Mouse (Mus musculus): Measurements from ENCODE around the gene Fank1. TPM values are rescaled to one million over a fixed set of nuclear protein-coding genes. Genes with fewer than 3 reads are reported as not detected.
A peak's percentile ranks its signal among the peaks of the same experiment; 100 is the strongest.

Gene Fank1
- polyA plus RNA-seq, 2 experiments = 0.04 TPM; not detected in 1

GRCm38 (mm10) chr7:133823751-133824150, 47.1 kb downstream of the Fank1 start:
- no peak overlapping the region for H3K4me2 ChIP-seq (ENCODE audit: low read depth)
- no peak overlapping the region for H3K9ac ChIP-seq (replicated peaks)
- H3K27ac ChIP-seq = no peak overlapping the region
- H3K36me3 ChIP-seq (replicated peaks; ENCODE audit: control insufficient read depth, insufficient read depth, low read depth) = no peaks in the 10 kb centered on the region
- DNase-seq (ENCODE audit: low read depth in 3 of 3, low spot score in 3 of 3) (no peak), ATAC-seq (ENCODE audit: insufficient read depth) (no peak)
- H3K27me3 ChIP-seq (ENCODE audit: control insufficient read depth, insufficient read depth, low read length) = no peaks in the 10 kb centered on the region
- H3K9me3 ChIP-seq (ENCODE audit: control insufficient read depth, low read length) = no peaks in the 10 kb centered on the region
- peak; percentile 54 for TF ChIP-seq CTCF (IDR thresholded peaks at IDR 0.05; ENCODE audit: low read depth)
- no peak for TF ChIP-seq EP300 (IDR thresholded peaks at IDR 0.05; ENCODE audit: low read depth)
- 67% methylated on average over 6 of the region's 6 CpGs for WGBS (ENCODE audit: insufficient replicate concordance)
- H3K4me1 ChIP-seq (replicated peaks; ENCODE audit: control insufficient read depth in 2 of 2, insufficient read depth in 2 of 2, low read length in 1 of 2) = no peaks in the 10 kb centered on the region
- H3K4me3 ChIP-seq (ENCODE audit: insufficient read depth in 1 of 2, low read depth in 2 of 2, low read length in 2 of 2) = no peak overlapping the region

- H3K27ac ChIP-seq = no peak overlapping the region
- no peaks in the 10 kb centered on the region for H3K36me3 ChIP-seq (replicated peaks; ENCODE audit: control insufficient read depth, insufficient read depth, low read depth)
- H3K27me3 ChIP-seq (ENCODE audit: control insufficient read depth, insufficient read depth, low read length) = no peaks in the 10 kb centered on the region
- no peak overlapping the region for H3K4me3 ChIP-seq (ENCODE audit: insufficient read depth in 1 of 2, low read depth in 2 of 2, low read length in 2 of 2)
- no peak for ATAC-seq (ENCODE audit: insufficient read depth)
- 53% methylated on average over 2 of the region's 2 CpGs for WGBS (ENCODE audit: insufficient replicate concordance)
- H3K9me3 ChIP-seq (ENCODE audit: control insufficient read depth, low read length) = no peaks in the 10 kb centered on the region
- no peaks in the 10 kb centered on the region for H3K4me1 ChIP-seq (replicated peaks; ENCODE audit: control insufficient read depth in 2 of 2, insufficient read depth in 2 of 2, low read length in 1 of 2)
- no peak overlapping the region for H3K9ac ChIP-seq (replicated peaks)
- no peak overlapping the region for H3K4me2 ChIP-seq (ENCODE audit: low read depth)
- TF ChIP-seq EP300 (IDR thresholded peaks at IDR 0.05; ENCODE audit: low read depth) (no peak), CTCF (IDR thresholded peaks at IDR 0.05; ENCODE audit: low read depth) (peak; percentile 64)
- peak in 2 of 3 experiments; percentile 4 to 6 for DNase-seq (ENCODE audit: low read depth in 3 of 3, low spot score in 3 of 3)
These were observed 47.9 kb downstream of the Fank1 start for GRCm38 (mm10) chr7:133824579-133824978.

- Histone ChIP-seq H3K27ac (no peak overlapping the region), H3K9ac (replicated peaks) (no peak overlapping the region), H3K27me3 (ENCODE audit: control insufficient read depth, insufficient read depth, low read length) (no peaks in the 10 kb centered on the region), H3K4me1 (replicated peaks; ENCODE audit: control insufficient read depth in 2 of 2, insufficient read depth in 2 of 2, low read length in 1 of 2) (no peaks in the 10 kb centered on the region), H3K9me3 (ENCODE audit: control insufficient read depth, low read length) (no peaks in the 10 kb centered on the region), H3K4me2 (ENCODE audit: low read depth) (no peak overlapping the region), H3K36me3 (replicated peaks; ENCODE audit: control insufficient read depth, insufficient read depth, low read depth) (no peaks in the 10 kb centered on the region), H3K4me3 (ENCODE audit: insufficient read depth in 1 of 2, low read depth in 2 of 2, low read length in 2 of 2) (no peak overlapping the region)
- DNase-seq (ENCODE audit: low read depth in 3 of 3, low spot score in 3 of 3) (no peak), ATAC-seq (ENCODE audit: insufficient read depth) (no peak)
- WGBS (ENCODE audit: insufficient replicate concordance) = 50% methylated on average over 4 of the region's 4 CpGs
- TF ChIP-seq CTCF (IDR thresholded peaks at IDR 0.05; ENCODE audit: low read depth) = no peak
- no peak for TF ChIP-seq EP300 (IDR thresholded peaks at IDR 0.05; ENCODE audit: low read depth)
These were observed 51.9 kb downstream of the Fank1 start for GRCm38 (mm10) chr7:133828514-133828913.

GRCm38 (mm10) chr7:133829579-133829978, 52.9 kb downstream of the Fank1 start:
- TF ChIP-seq EP300 (IDR thresholded peaks at IDR 0.05; ENCODE audit: low read depth) = no peak
- no peak for TF ChIP-seq CTCF (IDR thresholded peaks at IDR 0.05; ENCODE audit: low read depth)
- Histone ChIP-seq H3K4me1 (replicated peaks; ENCODE audit: control insufficient read depth in 2 of 2, insufficient read depth in 2 of 2, low read length in 1 of 2) (no peaks in the 10 kb centered on the region), H3K36me3 (replicated peaks; ENCODE audit: control insufficient read depth, insufficient read depth, low read depth) (no peaks in the 10 kb centered on the region), H3K27ac (no peak overlapping the region), H3K9me3 (ENCODE audit: control insufficient read depth, low read length) (no peaks in the 10 kb centered on the region), H3K9ac (replicated peaks) (no peak overlapping the region), H3K4me3 (ENCODE audit: insufficient read depth in 1 of 2, low read depth in 2 of 2, low read length in 2 of 2) (no peak overlapping the region), H3K4me2 (ENCODE audit: low read depth) (no peak overlapping the region), H3K27me3 (ENCODE audit: control insufficient read depth, insufficient read depth, low read length) (no peaks in the 10 kb centered on the region)
- no peak for ATAC-seq (ENCODE audit: insufficient read depth)
- no peak for DNase-seq (ENCODE audit: low read depth in 3 of 3, low spot score in 3 of 3)
- WGBS (ENCODE audit: insufficient replicate concordance) = 22% methylated on average over 7 of the region's 7 CpGs

GRCm38 (mm10) chr7:133839546-133839945, 62.9 kb downstream of the Fank1 start:
- Histone ChIP-seq H3K9ac (replicated peaks) (no peak overlapping the region), H3K4me2 (ENCODE audit: low read depth) (no peak overlapping the region), H3K4me3 (ENCODE audit: insufficient read depth in 1 of 2, low read depth in 2 of 2, low read length in 2 of 2) (no peak overlapping the region), H3K36me3 (replicated peaks; ENCODE audit: control insufficient read depth, insufficient read depth, low read depth) (no peaks in the 10 kb centered on the region), H3K27ac (no peak overlapping the region), H3K9me3 (ENCODE audit: control insufficient read depth, low read length) (no peaks in the 10 kb centered on the region), H3K27me3 (ENCODE audit: control insufficient read depth, insufficient read depth, low read length) (no peaks in the 10 kb centered on the region), H3K4me1 (replicated peaks; ENCODE audit: control insufficient read depth in 2 of 2, insufficient read depth in 2 of 2, low read length in 1 of 2) (no peaks in the 10 kb centered on the region)
- DNase-seq (ENCODE audit: low read depth in 3 of 3, low spot score in 3 of 3) = no peak
- 42% methylated on average over 4 of the region's 4 CpGs for WGBS (ENCODE audit: insufficient replicate concordance)
- TF ChIP-seq EP300 (IDR thresholded peaks at IDR 0.05; ENCODE audit: low read depth) (no peak), CTCF (IDR thresholded peaks at IDR 0.05; ENCODE audit: low read depth) (no peak)
- ATAC-seq (ENCODE audit: insufficient read depth) = no peak
